Mouse (Mus musculus) left cerebral cortex, postnatal 14 days (tissue): ENCODE measurements at regions not wholly inside any gene's neighbourhood (a gene's known extent, or its start where the extent isn't known, plus 50 kb on each side); places are given as distances from the start of the nearest gene placed in this dataset.

ENCODE experiments used
- DNase-seq, 2 experiments: peaks; one replicate each; pipeline ENCODE4 v3.0.0; 2021 to 2022; ENCODE audit warnings: low spot score in 2 of 2, mixed read lengths in 1 of 2
- intact Hi-C: fragments of 180-260 bp; cut with DNase I; formaldehyde crosslinking; loops from one replicate; pipeline ENCODE4 v1.15.1; 2025

- intact Hi-C loops, result no loop called here
- DNase-seq, result no peak
Observed at GRCm38 (mm10) chr4:150771922-150772651, 81.6 kb upstream of the Errfi1 start.

- intact Hi-C loops, result no loop called here
- DNase-seq, result no peak
Observed at GRCm38 (mm10) chr4:150771469-150771868, 82.2 kb upstream of the Errfi1 start.

GRCm38 (mm10) chr4:150769043-150769442 is 84.7 kb upstream of the Errfi1 start:
- intact Hi-C loops, result no loop called here
- DNase-seq, result no peak

- DNase-seq, result no peak
- intact Hi-C loops, result no loop called here
Observed at GRCm38 (mm10) chr4:150758467-150759237, 95.1 kb upstream of the Errfi1 start.

GRCm38 (mm10) chr4:150757815-150758426 is 95.8 kb upstream of the Errfi1 start:
- DNase-seq, result peak in 1 of 2 experiments; percentile 58
- intact Hi-C loops, result no loop called here

- DNase-seq, result no peak
- intact Hi-C loops, result no loop called here
Observed at GRCm38 (mm10) chr4:150757291-150757741, 96.4 kb upstream of the Errfi1 start.

- DNase-seq, result no peak
- intact Hi-C loops, result no loop called here
Observed at GRCm38 (mm10) chr4:150755446-150755845, 98.3 kb upstream of the Errfi1 start.

- DNase-seq, result no peak
- intact Hi-C loops, result no loop called here
Observed at GRCm38 (mm10) chr4:150752151-150752550, 100.2 kb upstream of the Slc45a1 start.

- intact Hi-C loops, result no loop called here
- peak; percentile 55 to 74 for DNase-seq
Observed at GRCm38 (mm10) chr4:150750445-150751213, 98.7 kb upstream of the Slc45a1 start.

GRCm38 (mm10) chr4:150749066-150749465 is 97.1 kb upstream of the Slc45a1 start:
- intact Hi-C loops, result no loop called here
- DNase-seq, result no peak

GRCm38 (mm10) chr4:150748099-150749000 is 96.4 kb upstream of the Slc45a1 start:
- no peak for DNase-seq
- intact Hi-C loops, result no loop called here

- intact Hi-C loops, result no loop called here
- no peak for DNase-seq
Observed at GRCm38 (mm10) chr4:150746430-150746923, 94.5 kb upstream of the Slc45a1 start.

GRCm38 (mm10) chr4:150745529-150746429 is 93.8 kb upstream of the Slc45a1 start:
- intact Hi-C loops, result no loop called here
- peak; percentile 27 to 72 for DNase-seq

GRCm38 (mm10) chr4:150743508-150743907 is 91.5 kb upstream of the Slc45a1 start:
- intact Hi-C loops, result no loop called here
- DNase-seq, result no peak

GRCm38 (mm10) chr4:150743103-150743502 is 91.1 kb upstream of the Slc45a1 start:
- intact Hi-C loops, result no loop called here

GRCm38 (mm10) chr4:150741810-150742209 is 89.8 kb upstream of the Slc45a1 start:
- intact Hi-C loops, result no loop called here
- DNase-seq, result no peak

More at GRCm38 (mm10) chr4:150743103-150743502, 91.1 kb upstream of the Slc45a1 start:
- DNase-seq, result no peak

GRCm38 (mm10) chr4:150740167-150740566 is 88.2 kb upstream of the Slc45a1 start:
- DNase-seq, result no peak
- intact Hi-C loops, result no loop called here
